Mouse (Mus musculus): Measurements from ENCODE around the gene Tspan9.

GRCm38 (mm10) chr6:128033868-128034250, 109.5 kb downstream of the Tspan9 start:
- TF ChIP-seq ZC3H11A (IDR thresholded peaks at IDR 0.05; ENCODE audit: borderline replicate concordance, low read depth, low read length), result no peak
- no peak for TF ChIP-seq CHD2 (IDR thresholded peaks at IDR 0.05; ENCODE audit: low read depth, low read length)
- no peak for TF ChIP-seq MAFK (IDR thresholded peaks at IDR 0.05; ENCODE audit: insufficient read depth, low read depth, low read length)
